Mouse (Mus musculus): Measurements from ENCODE around the gene Abhd2.

Gene Abhd2

GRCm38 (mm10) chr7:79272789-79273718 is at the start of gene Abhd2:
Gene Abhd2 (plus strand): TSS chr7:79273199.
- DNase-seq (ENCODE audit: low spot score): peak; percentile 100

- no peak for DNase-seq (ENCODE audit: low spot score)
Observed at GRCm38 (mm10) chr7:79225477-79225876, 47.5 kb upstream of the Abhd2 start.

- no peak for DNase-seq (ENCODE audit: low spot score)
Observed at GRCm38 (mm10) chr7:79226172-79226571, 46.8 kb upstream of the Abhd2 start.

- no peak for DNase-seq (ENCODE audit: low spot score)
Observed at GRCm38 (mm10) chr7:79226834-79227486, 46.0 kb upstream of the Abhd2 start.

- peak; percentile 83 for DNase-seq (ENCODE audit: low spot score)
Observed at GRCm38 (mm10) chr7:79228471-79228870, 44.5 kb upstream of the Abhd2 start.

GRCm38 (mm10) chr7:79231577-79231976 is 41.4 kb upstream of the Abhd2 start:
- no peak for DNase-seq (ENCODE audit: low spot score)

- DNase-seq (ENCODE audit: low spot score): no peak
Observed at GRCm38 (mm10) chr7:79232048-79232447, 41.0 kb upstream of the Abhd2 start.

GRCm38 (mm10) chr7:79238741-79239140 is 34.3 kb upstream of the Abhd2 start:
- no peak for DNase-seq (ENCODE audit: low spot score)

- no peak for DNase-seq (ENCODE audit: low spot score)
Observed at GRCm38 (mm10) chr7:79241931-79242625, 30.9 kb upstream of the Abhd2 start.

GRCm38 (mm10) chr7:79243236-79243635 is 29.8 kb upstream of the Abhd2 start:
- no peak for DNase-seq (ENCODE audit: low spot score)

- DNase-seq (ENCODE audit: low spot score): peak; percentile 53
Observed at GRCm38 (mm10) chr7:79246039-79246670, 26.8 kb upstream of the Abhd2 start.

- DNase-seq (ENCODE audit: low spot score): no peak
Observed at GRCm38 (mm10) chr7:79247408-79247807, 25.6 kb upstream of the Abhd2 start.

- DNase-seq (ENCODE audit: low spot score): no peak
Observed at GRCm38 (mm10) chr7:79247881-79248389, 25.1 kb upstream of the Abhd2 start.

- no peak for DNase-seq (ENCODE audit: low spot score)
Observed at GRCm38 (mm10) chr7:79249581-79249980, 23.4 kb upstream of the Abhd2 start.

GRCm38 (mm10) chr7:79254248-79254888 is 18.6 kb upstream of the Abhd2 start:
- no peak for DNase-seq (ENCODE audit: low spot score)

- no peak for DNase-seq (ENCODE audit: low spot score)
Observed at GRCm38 (mm10) chr7:79255350-79255749, 17.6 kb upstream of the Abhd2 start.

GRCm38 (mm10) chr7:79255752-79256151 is 17.2 kb upstream of the Abhd2 start:
- DNase-seq (ENCODE audit: low spot score): no peak

GRCm38 (mm10) chr7:79256716-79257115 is 16.3 kb upstream of the Abhd2 start:
- DNase-seq (ENCODE audit: low spot score): no peak

- DNase-seq (ENCODE audit: low spot score): no peak
Observed at GRCm38 (mm10) chr7:79258981-79259542, 13.9 kb upstream of the Abhd2 start.

GRCm38 (mm10) chr7:79262478-79262877 is 10.5 kb upstream of the Abhd2 start:
- no peak for DNase-seq (ENCODE audit: low spot score)

GRCm38 (mm10) chr7:79263776-79264175 is 9.2 kb upstream of the Abhd2 start:
- DNase-seq (ENCODE audit: low spot score): no peak
